Mouse (Mus musculus): ENCODE data around the gene Bco2. TPM values are rescaled to one million over a fixed set of nuclear protein-coding genes. Genes with fewer than 3 reads are reported as not detected.
A peak's percentile ranks its signal among the peaks of the same experiment; 100 is the strongest.

Gene Bco2
- total and polyA plus RNA-seq, 2 experiments from 2014 or later = 0.65 to 0.76 TPM

GRCm38 (mm10) chr9:50495405-50496150 lies 59.4 kb downstream of the Bco2 start:
- H3K4me3 ChIP-seq (ENCODE audit: low read depth, low read length) = no peak overlapping the region
- H3K4me2 ChIP-seq (ENCODE audit: low read depth) = no peak overlapping the region
- no peaks in the 10 kb centered on the region for H3K9me3 ChIP-seq (ENCODE audit: low read length)
- no peak for DNase-seq
- H3K36me3 ChIP-seq (ENCODE audit: insufficient read depth) = no peaks in the 10 kb centered on the region
- 78% methylated on average over 10 of the region's 10 CpGs for WGBS
- no peak overlapping the region for H3K9ac ChIP-seq
- H3K27me3 ChIP-seq (ENCODE audit: insufficient read depth, low read length) = no peaks in the 10 kb centered on the region
- H3K4me1 ChIP-seq (ENCODE audit: insufficient read depth) = no peaks in the 10 kb centered on the region
- H3K27ac ChIP-seq (ENCODE audit: low read depth, low read length) = no peak overlapping the region
- no peak for ATAC-seq
- no peak for TF ChIP-seq CTCF (IDR thresholded peaks at IDR 0.05; ENCODE audit: low read depth)

- H3K4me2 ChIP-seq (ENCODE audit: low read depth) = no peak within 1 kb of the TSS
- H3K9ac ChIP-seq = no peak within 1 kb of the TSS
- no peak for ATAC-seq
- no peaks in the 10 kb centered on the region for H3K4me1 ChIP-seq (ENCODE audit: insufficient read depth)
- H3K9me3 ChIP-seq (ENCODE audit: low read length) = no peaks in the 10 kb centered on the region
- WGBS = 89% methylated on average over 6 of the region's 6 CpGs
- H3K27me3 ChIP-seq (ENCODE audit: insufficient read depth, low read length) = no peaks in the 10 kb centered on the region
- H3K27ac ChIP-seq (ENCODE audit: low read depth, low read length) = no peak within 1 kb of the TSS
- H3K36me3 ChIP-seq (ENCODE audit: insufficient read depth) = no peaks in the 10 kb centered on the region
- DNase-seq = no peak
- no peak within 1 kb of the TSS for H3K4me3 ChIP-seq (ENCODE audit: low read depth, low read length)
- TF ChIP-seq CTCF (IDR thresholded peaks at IDR 0.05; ENCODE audit: low read depth) = no peak
These were observed 60.7 kb downstream of the Bco2 start, which contains the start of gene Plet1 for GRCm38 (mm10) chr9:50494311-50494710. Plet1 (plus strand) TSS chr9:50494525.

- no peaks in the 10 kb centered on the region for H3K27me3 ChIP-seq (ENCODE audit: insufficient read depth, low read length)
- no peak for TF ChIP-seq CTCF (IDR thresholded peaks at IDR 0.05; ENCODE audit: low read depth)
- no peak overlapping the region for H3K27ac ChIP-seq (ENCODE audit: low read depth, low read length)
- no peak overlapping the region for H3K9ac ChIP-seq
- ATAC-seq = no peak
- no peaks in the 10 kb centered on the region for H3K9me3 ChIP-seq (ENCODE audit: low read length)
- no peak overlapping the region for H3K4me2 ChIP-seq (ENCODE audit: low read depth)
- 74% methylated on average over 2 of the region's 2 CpGs for WGBS
- DNase-seq = no peak
- H3K4me3 ChIP-seq (ENCODE audit: low read depth, low read length) = no peak overlapping the region
- no peaks in the 10 kb centered on the region for H3K36me3 ChIP-seq (ENCODE audit: insufficient read depth)
- no peaks in the 10 kb centered on the region for H3K4me1 ChIP-seq (ENCODE audit: insufficient read depth)
These were observed 61.2 kb downstream of the Bco2 start for GRCm38 (mm10) chr9:50493777-50494176.

GRCm38 (mm10) chr9:50491531-50492045 lies 63.4 kb downstream of the Bco2 start:
- no peak for DNase-seq
- no peaks in the 10 kb centered on the region for H3K9me3 ChIP-seq (ENCODE audit: low read length)
- H3K27ac ChIP-seq (ENCODE audit: low read depth, low read length) = no peak overlapping the region
- no peak overlapping the region for H3K4me2 ChIP-seq (ENCODE audit: low read depth)
- no peaks in the 10 kb centered on the region for H3K4me1 ChIP-seq (ENCODE audit: insufficient read depth)
- H3K36me3 ChIP-seq (ENCODE audit: insufficient read depth) = no peaks in the 10 kb centered on the region
- H3K4me3 ChIP-seq (ENCODE audit: low read depth, low read length) = no peak overlapping the region
- TF ChIP-seq CTCF (IDR thresholded peaks at IDR 0.05; ENCODE audit: low read depth) = no peak
- WGBS = 83% methylated on average over 2 of the region's 2 CpGs
- no peak overlapping the region for H3K9ac ChIP-seq
- ATAC-seq = no peak
- no peaks in the 10 kb centered on the region for H3K27me3 ChIP-seq (ENCODE audit: insufficient read depth, low read length)

GRCm38 (mm10) chr9:50490836-50491235 lies 64.1 kb downstream of the Bco2 start:
- ATAC-seq = no peak
- H3K27ac ChIP-seq (ENCODE audit: low read depth, low read length) = no peak overlapping the region
- TF ChIP-seq CTCF (IDR thresholded peaks at IDR 0.05; ENCODE audit: low read depth) = no peak
- no peak overlapping the region for H3K4me2 ChIP-seq (ENCODE audit: low read depth)
- H3K36me3 ChIP-seq (ENCODE audit: insufficient read depth) = no peaks in the 10 kb centered on the region
- no peak overlapping the region for H3K4me3 ChIP-seq (ENCODE audit: low read depth, low read length)
- H3K9me3 ChIP-seq (ENCODE audit: low read length) = no peaks in the 10 kb centered on the region
- no peaks in the 10 kb centered on the region for H3K4me1 ChIP-seq (ENCODE audit: insufficient read depth)
- no peak overlapping the region for H3K9ac ChIP-seq
- no peaks in the 10 kb centered on the region for H3K27me3 ChIP-seq (ENCODE audit: insufficient read depth, low read length)
- DNase-seq = no peak

GRCm38 (mm10) chr9:50485521-50485920 lies 69.5 kb downstream of the Bco2 start:
- H3K4me3 ChIP-seq (ENCODE audit: low read depth, low read length) = no peak overlapping the region
- 13% methylated on average over 10 of the region's 10 CpGs for WGBS

More at GRCm38 (mm10) chr9:50485521-50485920, 69.5 kb downstream of the Bco2 start:
- Histone ChIP-seq H3K36me3 (ENCODE audit: insufficient read depth) (no peaks in the 10 kb centered on the region), H3K9ac (no peak overlapping the region), H3K4me1 (ENCODE audit: insufficient read depth) (no peaks in the 10 kb centered on the region), H3K27ac (ENCODE audit: low read depth, low read length) (no peak overlapping the region), H3K27me3 (ENCODE audit: insufficient read depth, low read length) (no peaks in the 10 kb centered on the region), H3K9me3 (ENCODE audit: low read length) (no peaks in the 10 kb centered on the region), H3K4me2 (ENCODE audit: low read depth) (peak overlapping the region; percentile 17; the same call in 1 of the 2 replicates)
- TF ChIP-seq CTCF (IDR thresholded peaks at IDR 0.05; ENCODE audit: low read depth) = no peak
- ATAC-seq (peak; percentile 70), DNase-seq (peak; percentile 19)

Other genes starting within 250 kb of the Bco2 start
- 102 and 154 TPM in 2 replicates for gene Rpl10-ps3, start 210.2 kb downstream of the Bco2 start, total RNA-seq (2014; rRNA removed)
- gene Rpl10-ps3, start 210.2 kb downstream of the Bco2 start, polyA plus RNA-seq (2015; fragmentation: Nextera tagmentation; extraction: Ambion mirVana) = 95.2 and 132 TPM in 2 replicates
- not detected in 2 replicates for gene Plet1, start 60.7 kb downstream of the Bco2 start, total RNA-seq (2014; rRNA removed)
- gene Plet1, start 60.7 kb downstream of the Bco2 start, polyA plus RNA-seq (2015; fragmentation: Nextera tagmentation; extraction: Ambion mirVana) = 0.11 and 0.34 TPM in 2 replicates
- 83.7 and 102 TPM in 2 replicates for gene Pts, start 26.5 kb downstream of the Bco2 start, total RNA-seq (2014; rRNA removed)
- gene Pts, start 26.5 kb downstream of the Bco2 start, polyA plus RNA-seq (2015; fragmentation: Nextera tagmentation; extraction: Ambion mirVana) = 101 and 112 TPM in 2 replicates
- 17.4 and 22.9 TPM in 2 replicates for gene Il18, start 354 bp downstream of the Bco2 start, total RNA-seq (2014; rRNA removed)
- gene Il18, start 354 bp downstream of the Bco2 start, polyA plus RNA-seq (2015; fragmentation: Nextera tagmentation; extraction: Ambion mirVana) = 28.3 and 34.3 TPM in 2 replicates
- gene Tex12, start 6.1 kb upstream of the Bco2 start, total RNA-seq (2014; rRNA removed) = not detected in 2 replicates
- 0.17 TPM in 1 of 2 replicates, not detected in the other for gene Tex12, start 6.1 kb upstream of the Bco2 start, polyA plus RNA-seq (2015; fragmentation: Nextera tagmentation; extraction: Ambion mirVana)
- 151 and 168 TPM in 2 replicates for gene Sdhd, start 48.6 kb upstream of the Bco2 start, total RNA-seq (2014; rRNA removed)
- gene Sdhd, start 48.6 kb upstream of the Bco2 start, polyA plus RNA-seq (2015; fragmentation: Nextera tagmentation; extraction: Ambion mirVana) = 279 and 305 TPM in 2 replicates
- gene Timm8b, start 48.7 kb upstream of the Bco2 start, total RNA-seq (2014; rRNA removed) = 234 and 297 TPM in 2 replicates
- gene Timm8b, start 48.7 kb upstream of the Bco2 start, polyA plus RNA-seq (2015; fragmentation: Nextera tagmentation; extraction: Ambion mirVana) = 389 and 523 TPM in 2 replicates
- gene Pih1d2, start 62.1 kb upstream of the Bco2 start, total RNA-seq (2014; rRNA removed) = 4.0 and 5.2 TPM in 2 replicates
- 4.6 and 6.6 TPM in 2 replicates for gene Pih1d2, start 62.1 kb upstream of the Bco2 start, polyA plus RNA-seq (2015; fragmentation: Nextera tagmentation; extraction: Ambion mirVana)
- 19.0 and 20.5 TPM in 2 replicates for gene Nkapd1, start 62.3 kb upstream of the Bco2 start, total RNA-seq (2014; rRNA removed)
- 24.3 TPM in 2 replicates for gene Nkapd1, start 62.3 kb upstream of the Bco2 start, polyA plus RNA-seq (2015; fragmentation: Nextera tagmentation; extraction: Ambion mirVana)
- 60.7 and 67.1 TPM in 2 replicates for gene Dlat, start 104.6 kb upstream of the Bco2 start, total RNA-seq (2014; rRNA removed)
- 46.0 and 52.7 TPM in 2 replicates for gene Dlat, start 104.6 kb upstream of the Bco2 start, polyA plus RNA-seq (2015; fragmentation: Nextera tagmentation; extraction: Ambion mirVana)
- 54.3 and 59.9 TPM in 2 replicates for gene Dixdc1, start 184.3 kb upstream of the Bco2 start, total RNA-seq (2014; rRNA removed)
- gene Dixdc1, start 184.3 kb upstream of the Bco2 start, polyA plus RNA-seq (2015; fragmentation: Nextera tagmentation; extraction: Ambion mirVana) = 17.1 and 26.8 TPM in 2 replicates
- 1.7 and 2.0 TPM in 2 replicates for gene 2310030G06Rik, start 191.4 kb upstream of the Bco2 start, total RNA-seq (2014; rRNA removed)
- 3.2 and 3.8 TPM in 2 replicates for gene 2310030G06Rik, start 191.4 kb upstream of the Bco2 start, polyA plus RNA-seq (2015; fragmentation: Nextera tagmentation; extraction: Ambion mirVana)
- 8.8 and 11.5 TPM in 2 replicates for gene Cryab, start 196.1 kb upstream of the Bco2 start, total RNA-seq (2014; rRNA removed)
- 29.9 and 31.2 TPM in 2 replicates for gene Cryab, start 196.1 kb upstream of the Bco2 start, polyA plus RNA-seq (2015; fragmentation: Nextera tagmentation; extraction: Ambion mirVana)
- 0.23 and 0.52 TPM in 2 replicates for gene Hspb2, start 197.2 kb upstream of the Bco2 start, total RNA-seq (2014; rRNA removed)
- gene Hspb2, start 197.2 kb upstream of the Bco2 start, polyA plus RNA-seq (2015; fragmentation: Nextera tagmentation; extraction: Ambion mirVana) = 0.98 and 2.2 TPM in 2 replicates
- 9.6 and 19.1 TPM in 2 replicates for gene Fdxacb1, start 213.1 kb upstream of the Bco2 start, total RNA-seq (2014; rRNA removed)
- gene Fdxacb1, start 213.1 kb upstream of the Bco2 start, polyA plus RNA-seq (2015; fragmentation: Nextera tagmentation; extraction: Ambion mirVana) = 9.3 and 10.4 TPM in 2 replicates
- 71.1 and 74.2 TPM in 2 replicates for gene Alg9, start 219.8 kb upstream of the Bco2 start, total RNA-seq (2014; rRNA removed)
- 41.4 and 53.7 TPM in 2 replicates for gene Alg9, start 219.8 kb upstream of the Bco2 start, polyA plus RNA-seq (2015; fragmentation: Nextera tagmentation; extraction: Ambion mirVana)
- gene 1110032A03Rik, start 220.3 kb upstream of the Bco2 start, total RNA-seq (2014; rRNA removed) = 45.9 and 48.3 TPM in 2 replicates
- gene 1110032A03Rik, start 220.3 kb upstream of the Bco2 start, polyA plus RNA-seq (2015; fragmentation: Nextera tagmentation; extraction: Ambion mirVana) = 65.0 and 69.3 TPM in 2 replicates

Measured in forebrain, postnatal 0 days (tissue).